Mouse (Mus musculus): Measurements from ENCODE around the gene Adora2b. TPM values are rescaled to one million over a fixed set of nuclear protein-coding genes. Genes with fewer than 3 reads are reported as not detected.

Gene Adora2b
- polyA plus RNA-seq, 1 experiment = 0.06 TPM

- TF ChIP-seq GATA1 (IDR thresholded peaks at IDR 0.05; ENCODE audit: low read length) = no peak
These were observed 904 bp upstream of the Adora2b start for GRCm38 (mm10) chr11:62247759-62248400.

GRCm38 (mm10) chr11:62249266-62250037 is 668 bp downstream of the Adora2b start:
- no peak for TF ChIP-seq GATA1 (IDR thresholded peaks at IDR 0.05; ENCODE audit: low read length)

- TF ChIP-seq GATA1 (IDR thresholded peaks at IDR 0.05; ENCODE audit: low read length) = no peak
These were observed 2.3 kb downstream of the Adora2b start for GRCm38 (mm10) chr11:62251047-62251446.

GRCm38 (mm10) chr11:62253380-62253779 is 4.6 kb downstream of the Adora2b start:
- no peak for TF ChIP-seq GATA1 (IDR thresholded peaks at IDR 0.05; ENCODE audit: low read length)

DNA sequence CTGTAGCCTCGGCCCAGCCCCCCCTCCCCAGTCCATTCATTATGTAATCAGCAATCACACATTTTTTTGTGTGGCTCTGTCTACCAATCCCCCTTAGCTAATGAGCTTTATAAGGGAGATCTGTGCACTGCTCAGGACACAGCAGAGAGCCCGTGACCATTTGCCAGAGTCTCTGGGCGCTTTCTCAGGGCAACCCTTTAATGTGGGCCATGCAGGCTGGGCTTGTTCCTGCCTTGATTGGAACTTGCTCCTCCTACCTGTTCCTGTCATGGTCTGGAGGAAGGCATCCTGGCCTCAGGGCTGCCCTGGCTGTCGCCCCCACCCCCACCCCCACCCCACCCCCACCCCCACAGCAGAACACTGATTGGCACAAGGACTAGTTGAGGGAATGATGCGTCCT is 10.4 kb downstream of the Adora2b start:
- TF ChIP-seq GATA1 (IDR thresholded peaks at IDR 0.05; ENCODE audit: low read length) = no peak

DNA sequence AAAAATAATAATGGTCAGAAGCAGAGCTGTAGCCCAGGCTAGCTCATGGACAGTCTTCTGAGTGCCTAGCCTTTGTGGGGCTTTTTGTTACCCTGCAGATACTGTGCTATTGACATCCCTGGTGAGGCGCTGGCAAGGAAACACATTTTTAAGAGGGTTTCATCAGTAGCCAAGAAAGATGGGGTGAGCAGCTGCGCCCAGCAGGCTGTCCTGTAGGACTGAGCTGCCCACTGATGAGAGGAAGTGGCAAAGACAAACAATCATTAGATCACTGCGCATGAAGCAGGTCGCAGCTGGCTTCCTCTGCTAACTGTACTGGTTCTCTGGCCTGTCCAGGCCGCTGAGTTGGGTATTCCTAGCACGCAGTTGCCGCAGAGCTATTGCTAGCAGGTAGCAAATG is 14.8 kb downstream of the Adora2b start:
- TF ChIP-seq GATA1 (IDR thresholded peaks at IDR 0.05; ENCODE audit: low read length) = no peak

DNA sequence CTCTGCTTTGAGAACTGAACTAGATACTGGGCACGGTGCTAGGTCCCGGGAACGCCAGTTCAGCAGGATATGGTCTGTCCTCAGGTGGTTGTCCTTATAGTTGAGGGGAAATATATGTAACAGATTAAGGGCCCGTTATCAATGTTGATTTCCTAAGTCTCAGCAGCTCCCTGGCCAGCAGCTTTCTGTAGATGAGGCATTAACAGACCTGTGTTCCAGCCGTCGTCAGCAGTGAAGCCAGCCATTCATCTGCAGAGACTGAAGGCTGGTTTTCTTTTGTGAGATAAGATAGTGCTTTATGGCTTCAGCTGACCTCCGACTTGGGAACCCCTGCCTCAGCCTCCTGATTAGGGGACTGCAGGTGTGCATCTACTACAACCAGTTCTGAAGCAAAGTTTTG is 15.2 kb downstream of the Adora2b start:
- no peak for TF ChIP-seq GATA1 (IDR thresholded peaks at IDR 0.05; ENCODE audit: low read length)

DNA sequence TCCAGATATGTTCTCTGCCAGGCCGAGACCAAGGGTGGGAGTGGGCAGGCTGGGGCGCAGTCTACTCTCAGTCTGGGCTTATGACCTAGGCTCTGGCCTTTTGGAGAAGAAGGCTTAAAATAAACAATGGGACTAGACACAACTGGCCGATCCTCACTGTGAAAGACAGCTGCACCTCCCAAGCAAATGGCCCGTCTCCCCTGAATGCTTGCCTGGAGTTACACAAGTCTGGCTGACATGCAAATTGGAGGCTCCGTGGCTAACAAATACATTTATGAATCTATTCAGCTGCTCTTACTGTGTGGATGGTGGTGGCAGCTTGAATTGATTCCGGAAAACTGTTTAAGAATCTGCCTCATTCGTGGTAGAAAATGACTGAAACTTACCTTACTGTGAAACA is 16.9 kb downstream of the Adora2b start:
- TF ChIP-seq GATA1 (IDR thresholded peaks at IDR 0.05; ENCODE audit: low read length) = no peak

DNA sequence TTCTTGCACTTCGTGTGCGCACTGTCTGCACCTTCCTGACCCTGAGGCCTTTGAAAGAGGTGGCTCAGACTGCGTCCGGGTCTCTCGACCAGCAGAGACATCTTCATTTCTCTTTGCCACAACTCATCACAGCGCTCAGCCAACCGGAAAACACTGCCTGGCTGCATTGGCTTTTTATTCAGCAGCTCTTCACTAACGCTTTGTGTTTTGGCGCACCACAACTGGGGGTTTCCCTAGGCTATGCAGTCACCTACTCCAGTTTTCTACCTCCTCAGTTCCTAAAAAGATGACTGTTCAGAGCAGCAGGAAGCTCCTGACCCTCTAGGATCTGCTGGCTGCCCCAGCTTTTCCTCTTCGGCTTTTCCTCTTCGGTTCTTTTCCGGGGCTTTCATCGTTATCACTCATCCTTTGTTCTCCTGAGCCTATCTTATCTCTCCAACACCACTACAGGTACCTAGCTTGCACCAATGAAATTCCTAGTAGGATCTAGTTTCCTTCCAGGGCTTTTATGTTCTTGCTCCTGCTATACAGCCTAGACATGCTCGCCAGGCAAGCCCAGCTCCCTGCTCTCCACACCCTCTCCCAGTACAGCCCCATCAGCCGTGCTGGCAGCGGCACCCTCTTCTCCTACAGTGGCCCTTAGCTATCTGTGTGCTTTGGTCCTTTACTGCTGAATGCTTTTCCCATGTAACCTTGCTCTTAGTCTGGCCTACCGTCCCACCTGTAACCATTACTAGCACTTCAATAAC is 17.9 kb downstream of the Adora2b start:
- no peak for TF ChIP-seq GATA1 (IDR thresholded peaks at IDR 0.05; ENCODE audit: low read length)

GRCm38 (mm10) chr11:62268381-62268780 is 19.6 kb downstream of the Adora2b start:
- no peak for TF ChIP-seq GATA1 (IDR thresholded peaks at IDR 0.05; ENCODE audit: low read length)

- no peak for TF ChIP-seq GATA1 (IDR thresholded peaks at IDR 0.05; ENCODE audit: low read length)
These were observed 20.3 kb downstream of the Adora2b start for GRCm38 (mm10) chr11:62269097-62269496.

DNA sequence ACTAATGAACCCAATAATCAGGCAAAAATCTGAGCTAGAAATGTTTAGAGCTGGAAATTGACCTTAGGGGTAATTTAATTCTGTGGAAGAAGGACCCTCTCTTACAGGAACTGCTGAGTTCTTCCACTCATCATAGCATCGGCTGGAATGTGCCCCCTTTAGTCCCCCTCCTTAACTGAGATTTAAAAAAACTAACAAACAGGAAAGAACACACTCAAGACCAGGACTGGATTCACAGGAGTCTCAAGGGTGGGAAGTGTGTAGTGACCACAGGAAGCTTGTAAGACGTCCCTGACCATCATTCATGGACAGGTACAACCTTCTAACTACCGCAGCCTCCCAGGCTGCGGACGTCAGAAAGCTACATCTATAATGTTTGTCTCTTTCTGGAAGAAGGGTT is 22.1 kb downstream of the Adora2b start:
- TF ChIP-seq GATA1 (IDR thresholded peaks at IDR 0.05; ENCODE audit: low read length) = no peak

DNA sequence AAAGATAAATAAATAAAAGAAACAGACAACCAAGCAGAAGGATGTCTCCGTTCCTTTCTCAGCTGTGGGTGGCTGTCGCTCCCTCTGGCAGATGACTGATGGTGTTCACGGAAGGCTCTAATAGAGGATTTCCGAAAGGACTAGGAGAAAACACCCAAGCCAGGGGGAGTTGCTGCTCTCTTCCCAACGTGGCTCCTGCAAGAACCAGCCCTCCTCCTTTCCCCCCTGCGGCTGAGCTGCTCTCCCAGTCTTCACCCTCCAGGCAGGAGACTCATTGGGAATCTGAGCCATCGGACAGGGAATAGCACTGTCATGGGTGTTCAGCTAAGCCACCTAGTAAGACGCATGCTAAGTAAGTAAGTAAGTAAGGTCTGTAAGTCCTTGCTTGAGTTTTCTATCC is 28.3 kb downstream of the Adora2b start:
- TF ChIP-seq GATA1 (IDR thresholded peaks at IDR 0.05; ENCODE audit: low read length) = no peak

DNA sequence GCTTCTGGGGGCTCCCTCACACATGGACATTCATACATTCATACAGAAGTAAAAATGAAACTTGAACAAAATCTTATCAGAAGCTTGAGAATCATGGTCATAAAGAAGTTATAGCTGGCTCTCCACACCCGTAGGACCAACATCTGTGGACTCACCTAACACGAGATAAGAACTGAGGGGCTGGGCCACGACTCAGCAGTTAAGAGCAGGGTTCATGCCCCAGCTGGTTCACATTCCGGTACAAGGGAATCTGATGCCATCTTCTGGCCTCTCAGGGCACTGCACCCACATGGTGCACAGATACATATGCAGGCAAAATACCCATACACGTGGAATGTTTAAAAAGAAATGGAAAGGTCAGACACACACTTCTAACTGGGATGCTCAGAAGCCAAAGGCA is 29.2 kb downstream of the Adora2b start:
- TF ChIP-seq GATA1 (IDR thresholded peaks at IDR 0.05; ENCODE audit: low read length) = no peak

GRCm38 (mm10) chr11:62280675-62281600 is 32.2 kb downstream of the Adora2b start, which contains the start of the genes Zswim7 and Ttc19:
Gene Zswim7 (minus strand): TSS chr11:62281375.
Gene Ttc19 (plus strand): TSS chr11:62281473.
- TF ChIP-seq GATA1 (IDR thresholded peaks at IDR 0.05; ENCODE audit: low read length) = no peak
